Mouse (Mus musculus) MEL (cell line): ENCODE measurements around the gene Prok1. TPM values are rescaled to one million over a fixed set of nuclear protein-coding genes. Genes with fewer than 3 reads are reported as not detected.

ENCODE experiments used
- DNase-seq: peaks from one replicate; pipeline ENCODE4 v3.0.0; 2011; ENCODE audit warnings: low read depth, low spot score
- H3K27ac ChIP-seq: 2 replicates; pipeline ENCODE4 v1.5.1; 2012; ENCODE audit warnings: low read depth, mild to moderate bottlenecking, control low read depth, low read length, moderate library complexity; ENCODE audit not compliant: control insufficient read depth
- H3K27me3 ChIP-seq, 2 experiments: fragments of 150-350 bp in 1 of 2; sonication (generic) in 1 of 2; 2 replicates each; pipeline ENCODE4 v1.6.1; 2012; ENCODE audit warnings: low read length in 2 of 2, mild to moderate bottlenecking in 2 of 2, improper control_type of control experiment in 1 of 2, moderate library complexity in 1 of 2; ENCODE audit not compliant: insufficient read depth in 2 of 2, control insufficient read depth in 1 of 2
- H3K36me3 ChIP-seq, 2 experiments: 2 replicates each; pipeline ENCODE4 v1.6.1; 2012 to 2014; ENCODE audit warnings: low read length in 2 of 2, improper control_type of control experiment in 1 of 2, inconsistent platforms in 1 of 2, mild to moderate bottlenecking in 1 of 2; ENCODE audit not compliant: insufficient read depth in 2 of 2, control insufficient read depth in 1 of 2
- H3K4me1 ChIP-seq, 2 experiments: fragments of 150-350 bp in 1 of 2; sonication (generic) in 1 of 2; 2 replicates each; pipeline ENCODE4 v1.6.1; 2012; ENCODE audit warnings: low read length in 2 of 2, improper control_type of control experiment in 1 of 2, mild to moderate bottlenecking in 1 of 2; ENCODE audit not compliant: insufficient read depth in 2 of 2, control insufficient read depth in 1 of 2
- H3K4me3 ChIP-seq, 2 experiments: fragments of 150-350 bp in 1 of 2; sonication (generic) in 1 of 2; 2 replicates each; pipeline ENCODE4 v1.5.1; 2012; ENCODE audit warnings: low read depth in 2 of 2, low read length in 2 of 2, mild to moderate bottlenecking in 2 of 2, moderate library complexity in 2 of 2, control low read depth in 1 of 2, improper control_type of control experiment in 1 of 2; ENCODE audit not compliant: control insufficient read depth in 1 of 2, insufficient read depth in 1 of 2
- H3K79me2 ChIP-seq: 2 replicates; pipeline ENCODE4 v1.6.1; 2012; ENCODE audit warnings: mild to moderate bottlenecking, low read length, moderate library complexity; ENCODE audit not compliant: control insufficient read depth, poor library complexity, insufficient read depth
- H3K9ac ChIP-seq: 2 replicates; pipeline ENCODE4 v1.6.1; 2012; ENCODE audit warnings: low read depth, mild to moderate bottlenecking, control low read depth, low read length, moderate library complexity; ENCODE audit not compliant: control insufficient read depth, poor library complexity, severe bottlenecking
- H3K9me3 ChIP-seq: fragments of 150-350 bp; sonication (generic); replicated peaks from 2 replicates; pipeline ENCODE4 v1.6.1; 2012; ENCODE audit warnings: mild to moderate bottlenecking, low read length, improper control_type of control experiment, moderate library complexity; ENCODE audit not compliant: insufficient read depth
- MEF2A ChIP-seq: IDR thresholded peaks from 2 replicates; pipeline ENCODE4 v1.6.1; 2014; ENCODE audit warnings: low read depth, mild to moderate bottlenecking, inconsistent platforms, low read length, improper control_type of control experiment; ENCODE audit not compliant: poor library complexity, insufficient replicate concordance, severe bottlenecking; ENCODE audit errors: extremely low read depth
- POLR2AphosphoS2 ChIP-seq: IDR thresholded peaks from 2 replicates; pipeline ENCODE4 v1.6.1; 2011; ENCODE audit warnings: low read length, improper control_type of control experiment
- SMC3 ChIP-seq: IDR thresholded peaks from 2 replicates; pipeline ENCODE4 v1.6.1; 2011; ENCODE audit warnings: low read depth, low read length, improper control_type of control experiment
- ZKSCAN1 ChIP-seq: IDR thresholded peaks from 2 replicates; pipeline ENCODE4 v1.6.1; 2012; ENCODE audit warnings: low read depth, mild to moderate bottlenecking, inconsistent platforms, low read length, improper control_type of control experiment, moderate library complexity
- polyA plus RNA-seq, 2 experiments: library from polyadenylated mRNA; stranded (reverse) in 1 of 2; unstranded in 1 of 2; fragments of >175 nt in 1 of 2; fragments of >200 nt in 1 of 2; gene quantifications; 2 replicates each; pipeline versions ENCODE4 v1.2.1 to v1.2.4; 2012; ENCODE audit warnings: low replicate concordance in 2 of 2, low read depth in 1 of 2; ENCODE audit not compliant: insufficient read length in 2 of 2, insufficient read depth in 1 of 2, missing spikeins in 1 of 2
- total RNA-seq: library from RNA; depleted of rRNA; stranded (reverse); fragments of 300-350 nt; gene quantifications from 2 replicates; pipeline ENCODE4 v1.2.3, GENCODE M21; 2012; rRNA removed

The Prok1 gene
- total and polyA plus RNA-seq, 3 experiments, result not detected

GRCm38 (mm10) chr3:107183178-107183577 lies 56.3 kb downstream of the Prok1 start:
- Histone ChIP-seq H3K27me3 (no peaks in the 10 kb centered on the region), H3K36me3 (no peaks in the 10 kb centered on the region), H3K79me2 (no peaks in the 10 kb centered on the region), H3K27ac (no peak overlapping the region), H3K9ac (no peak overlapping the region), H3K9me3 (no peaks in the 10 kb centered on the region), H3K4me3 (no peak overlapping the region), H3K4me1 (no peaks in the 10 kb centered on the region)
- DNase-seq, result no peak
- TF ChIP-seq MEF2A (no peak), ZKSCAN1 (no peak), POLR2AphosphoS2 (no peak), SMC3 (no peak)

Other genes with a start within 250 kb of the Prok1 start
- not detected in 2 replicates for gene Kcna3, start 203.5 kb downstream of the Prok1 start, total RNA-seq
- not detected for gene Kcna3, start 203.5 kb downstream of the Prok1 start, polyA plus RNA-seq
- gene Kcna2, start 138.6 kb downstream of the Prok1 start, total RNA-seq, result not detected in 2 replicates
- under 1 TPM in 1 of 2 experiments, not detected in 1; under 0.01 TPM for gene Kcna2, start 138.6 kb downstream of the Prok1 start, polyA plus RNA-seq
- gene Kcna10, start 56.7 kb downstream of the Prok1 start, total RNA-seq, result not detected in 2 replicates
- gene Kcna10, start 56.7 kb downstream of the Prok1 start, polyA plus RNA-seq, result not detected
- gene Cym, start 18.0 kb downstream of the Prok1 start, total RNA-seq, result 0.08 TPM in 1 of 2 replicates, not detected in the other
- not detected for gene Cym, start 18.0 kb downstream of the Prok1 start, polyA plus RNA-seq
- gene A630076J17Rik, start 9.1 kb downstream of the Prok1 start, total RNA-seq, result not detected in 2 replicates
- not detected for gene A630076J17Rik, start 9.1 kb downstream of the Prok1 start, polyA plus RNA-seq
- gene Lamtor5, start 39.2 kb upstream of the Prok1 start, total RNA-seq, result 129 TPM in 2 replicates
- gene Lamtor5, start 39.2 kb upstream of the Prok1 start, polyA plus RNA-seq, result 100 to 1,000 TPM; 104 to 170 TPM
- 0.04 TPM in 1 of 2 replicates, not detected in the other for gene Slc16a4, start 51.5 kb upstream of the Prok1 start, total RNA-seq
- under 1 TPM in 1 of 2 experiments, not detected in 1; 0.65 TPM for gene Slc16a4, start 51.5 kb upstream of the Prok1 start, polyA plus RNA-seq
- gene Rbm15, start 94.0 kb upstream of the Prok1 start, total RNA-seq, result 29.4 and 33.1 TPM in 2 replicates
- gene Rbm15, start 94.0 kb upstream of the Prok1 start, polyA plus RNA-seq, result 10 to 100 TPM in 1 of 2 experiments, not detected in 1; 18.1 TPM
- gene Kcnc4, start 219.8 kb upstream of the Prok1 start, total RNA-seq, result not detected in 2 replicates
- gene Kcnc4, start 219.8 kb upstream of the Prok1 start, polyA plus RNA-seq, result not detected